Mouse (Mus musculus) heart, postnatal 14 days (tissue): ENCODE measurements around the gene Irf8. TPM values are rescaled to one million over a fixed set of nuclear protein-coding genes. Genes with fewer than 3 reads are reported as not detected.
A peak's percentile ranks its signal among the peaks of the same experiment; 100 is the strongest.

Experiments used
- DNase-seq, 2 experiments: peaks; one replicate each; pipeline ENCODE4 v3.0.0; 2021 to 2022
- intact Hi-C: fragments of 180-260 bp; cut with DNase I; formaldehyde crosslinking; loops from one replicate; pipeline ENCODE4 v1.15.1; 2025
- long read RNA-seq, 2 experiments: library from polyadenylated mRNA; stranded (forward); transcript quantifications; one replicate each; pipeline ENCODE4 v2.0.0; 2021
- total RNA-seq, 2 experiments: library from RNA; stranded (reverse); gene quantifications; 2 replicates each; pipeline ENCODE4 v1.2.3; 2021

Gene Irf8
- total RNA-seq = 1 to 10 TPM; 3.9 to 4.3 TPM
- long read RNA-seq, experiment 1, transcript Irf8-201 (9 exons, 2,847 nt) = major isoform, 11 of 17 reads
- long read RNA-seq, experiment 1, partial matches to known transcripts = 5 of 17 reads
- long read RNA-seq, experiment 1, other reads (novel, unspliced or antisense) = 1 of 17 reads
- long read RNA-seq, experiment 2, transcript Irf8-201 (9 exons, 2,847 nt) = major isoform, 5 of 5 reads
- long read RNA-seq, experiment 2, partial matches to known transcripts = 0 of 5 reads
- long read RNA-seq, experiment 2, other reads (novel, unspliced or antisense) = 0 of 5 reads

DNA sequence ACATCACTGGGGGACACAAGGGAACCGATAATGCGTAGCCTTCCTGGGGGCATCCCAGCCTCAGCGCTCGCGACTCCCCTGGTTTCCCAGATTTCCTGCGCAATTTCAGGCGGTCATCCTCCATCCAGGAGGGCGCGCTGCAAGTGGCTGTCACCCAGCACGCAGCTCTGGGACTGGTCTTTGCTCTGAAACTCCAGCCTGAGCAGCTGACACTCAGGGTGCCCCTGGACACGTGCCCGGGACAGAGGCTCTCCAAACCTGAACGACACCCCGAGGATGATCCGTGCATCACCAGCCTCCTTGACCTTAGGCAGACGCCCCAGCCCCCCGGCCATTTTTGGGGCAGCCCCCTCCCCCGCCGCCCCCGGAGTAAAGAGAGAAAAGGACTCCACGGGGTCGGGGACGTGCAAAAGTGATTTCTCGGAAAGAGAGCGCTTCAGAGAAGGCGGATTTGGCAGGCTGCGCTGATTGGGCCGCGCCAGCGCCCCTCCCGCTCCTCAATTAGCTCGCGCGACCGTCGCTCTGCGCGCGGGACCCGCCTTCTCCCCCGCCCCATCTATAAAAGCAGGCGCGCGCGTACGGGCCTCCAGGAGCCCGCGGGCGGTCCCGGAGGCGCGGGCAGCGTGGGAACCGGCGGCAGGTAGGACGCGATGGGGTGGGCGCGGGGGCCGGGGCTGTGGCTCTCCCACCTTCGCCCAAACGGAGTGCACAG, at the start of gene Irf8:
Gene Irf8, plus strand, starts transcription at position 589 of the 712 bp plus-strand sequence.
- peak; percentile 93 for DNase-seq
- intact Hi-C loops = loop anchor here (5.0 kb wide), 2 partner anchors 39 to 54 kb away; no protein-coding TSS in a partner anchor

DNA sequence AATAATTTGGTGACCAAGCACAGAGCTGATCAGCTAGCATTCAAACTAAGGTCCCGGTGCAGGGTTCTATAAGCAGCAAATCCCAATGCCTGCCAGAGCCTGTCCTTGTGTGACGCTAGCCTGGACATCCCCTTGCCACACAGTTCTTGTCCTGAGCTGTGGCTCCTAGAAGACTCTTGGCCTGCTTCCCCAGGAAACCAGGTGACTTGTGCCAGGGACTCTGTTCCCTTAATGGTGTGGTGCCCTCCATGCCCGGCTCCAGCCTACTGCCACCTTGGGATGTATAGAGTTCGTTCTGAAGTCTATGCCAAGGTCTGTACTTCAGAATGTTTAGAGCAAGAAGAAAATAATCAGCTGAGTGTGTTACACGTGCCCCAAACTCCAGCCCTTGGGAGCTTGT, 49.6 kb upstream of the Irf8 start:
- no peak for DNase-seq
- intact Hi-C loops = no loop called here

DNA sequence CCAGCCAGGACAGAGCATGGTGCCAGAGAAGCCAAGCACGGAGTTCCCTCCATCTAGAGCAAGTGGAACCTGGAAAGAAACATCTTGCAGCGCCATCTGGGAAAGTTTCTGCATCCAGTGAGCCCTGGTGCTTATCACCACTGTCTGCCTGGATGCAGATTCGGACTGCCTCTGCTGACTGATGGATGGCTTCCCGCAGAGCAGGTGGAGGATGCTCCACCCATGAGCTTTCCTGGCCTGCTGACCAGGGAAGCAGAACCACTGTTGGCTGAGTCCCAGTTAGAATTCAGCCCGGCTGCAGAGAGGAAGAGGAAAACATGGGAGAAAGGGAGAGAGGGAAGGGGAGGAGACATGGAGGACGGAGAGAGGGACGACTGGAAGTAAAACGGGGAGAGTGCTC, 48.4 kb upstream of the Irf8 start:
- intact Hi-C loops = no loop called here
- peak; percentile 58 to 61 for DNase-seq

DNA sequence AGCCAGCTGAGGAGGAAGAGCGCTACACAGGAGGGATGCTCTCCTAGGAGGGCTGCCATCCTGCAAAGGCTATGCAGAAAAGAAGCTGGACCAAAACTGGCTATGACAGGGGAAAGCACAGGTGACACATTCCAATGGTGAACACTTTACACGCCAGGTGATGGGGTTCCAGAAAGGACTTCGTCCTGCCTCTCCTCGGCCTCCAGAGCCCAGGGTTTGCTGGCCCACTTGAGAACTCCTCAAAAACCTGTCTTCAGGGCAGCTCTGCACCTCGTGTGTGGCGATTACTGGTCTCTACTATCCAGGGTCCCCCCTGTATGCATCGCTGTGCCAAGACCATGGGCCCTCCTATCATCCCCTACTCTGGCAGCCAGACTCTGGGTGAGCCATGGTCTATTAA, 47.6 kb upstream of the Irf8 start:
- intact Hi-C loops = no loop called here

GRCm38 (mm10) chr8:120692934-120693333, 43.2 kb upstream of the Irf8 start:
- intact Hi-C loops = no loop called here

More for the DNA sequence above, 47.6 kb upstream of the Irf8 start:
- DNase-seq = no peak

GRCm38 (mm10) chr8:120693861-120694493, 42.2 kb upstream of the Irf8 start:
- intact Hi-C loops = no loop called here
- no peak for DNase-seq

More at GRCm38 (mm10) chr8:120692934-120693333, 43.2 kb upstream of the Irf8 start:
- DNase-seq = no peak

GRCm38 (mm10) chr8:120696401-120697153, 39.6 kb upstream of the Irf8 start:
- peak; percentile 53 to 70 for DNase-seq

GRCm38 (mm10) chr8:120697154-120697978, 38.8 kb upstream of the Irf8 start:
- DNase-seq = peak; percentile 67 to 75

More at GRCm38 (mm10) chr8:120696401-120697153, 39.6 kb upstream of the Irf8 start:
- intact Hi-C loops = loop anchor here (5.0 kb wide), 1 partner anchor 41 kb away; the partner anchor contains the start of gene Irf8

DNA sequence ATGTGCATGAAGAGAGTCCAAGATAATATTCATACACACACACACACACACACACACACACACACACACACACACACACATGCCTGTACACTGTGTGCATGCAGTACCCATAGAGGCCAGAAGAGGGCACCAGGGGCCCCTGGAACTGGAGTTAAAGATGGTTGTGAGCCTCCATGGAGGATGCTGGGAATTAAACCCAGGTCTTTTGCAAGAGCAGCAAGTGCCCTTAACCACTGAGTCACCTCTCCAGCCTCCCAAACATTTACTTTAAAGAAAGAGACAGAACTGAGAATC, 38.2 kb upstream of the Irf8 start:
- DNase-seq = no peak
- intact Hi-C loops = loop anchor here (5.0 kb wide), 1 partner anchor 39 kb away; the partner anchor contains the start of gene Irf8

More at GRCm38 (mm10) chr8:120697154-120697978, 38.8 kb upstream of the Irf8 start:
- intact Hi-C loops = loop anchor here (5.0 kb wide), 1 partner anchor 40 kb away; the partner anchor contains the start of gene Irf8

DNA sequence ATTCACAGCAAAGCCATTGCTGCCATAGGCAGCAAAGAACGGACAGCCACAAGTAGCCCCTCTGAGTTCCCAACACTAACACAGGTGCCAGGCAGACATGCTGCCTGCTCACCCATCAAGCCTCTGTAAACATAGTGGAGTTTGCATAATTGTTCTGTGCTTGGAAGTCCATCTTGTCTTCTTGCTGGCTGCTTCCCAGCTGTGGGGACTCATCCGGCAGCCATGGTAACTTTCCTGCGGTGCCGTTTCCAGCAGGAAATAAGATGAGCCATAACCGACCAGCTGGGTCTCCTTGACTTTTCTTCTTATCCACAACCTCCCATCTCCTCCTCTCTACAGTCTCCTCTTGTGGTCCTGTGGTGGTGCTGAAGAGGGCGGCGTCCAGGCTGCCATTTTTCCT, 37.7 kb upstream of the Irf8 start:
- DNase-seq = no peak

GRCm38 (mm10) chr8:120699079-120699478, 37.1 kb upstream of the Irf8 start:
- intact Hi-C loops = loop anchor here (5.0 kb wide), 1 partner anchor 38 kb away; the partner anchor contains the start of gene Irf8

More for the DNA sequence above, 37.7 kb upstream of the Irf8 start:
- intact Hi-C loops = loop anchor here (5.0 kb wide), 1 partner anchor 39 kb away; the partner anchor contains the start of gene Irf8

GRCm38 (mm10) chr8:120699565-120699964, 36.6 kb upstream of the Irf8 start:
- no peak for DNase-seq
- intact Hi-C loops = loop anchor here (5.0 kb wide), 1 partner anchor 38 kb away; the partner anchor contains the start of gene Irf8

More at GRCm38 (mm10) chr8:120699079-120699478, 37.1 kb upstream of the Irf8 start:
- DNase-seq = no peak

- DNase-seq = no peak
- intact Hi-C loops = no loop called here
These were observed 36.1 kb upstream of the Irf8 start for GRCm38 (mm10) chr8:120700053-120700452.

GRCm38 (mm10) chr8:120701758-120702465, 34.2 kb upstream of the Irf8 start:
- intact Hi-C loops = no loop called here
- no peak for DNase-seq

GRCm38 (mm10) chr8:120704203-120704602, 32.0 kb upstream of the Irf8 start:
- intact Hi-C loops = no loop called here
- peak; percentile 46 to 58 for DNase-seq

DNA sequence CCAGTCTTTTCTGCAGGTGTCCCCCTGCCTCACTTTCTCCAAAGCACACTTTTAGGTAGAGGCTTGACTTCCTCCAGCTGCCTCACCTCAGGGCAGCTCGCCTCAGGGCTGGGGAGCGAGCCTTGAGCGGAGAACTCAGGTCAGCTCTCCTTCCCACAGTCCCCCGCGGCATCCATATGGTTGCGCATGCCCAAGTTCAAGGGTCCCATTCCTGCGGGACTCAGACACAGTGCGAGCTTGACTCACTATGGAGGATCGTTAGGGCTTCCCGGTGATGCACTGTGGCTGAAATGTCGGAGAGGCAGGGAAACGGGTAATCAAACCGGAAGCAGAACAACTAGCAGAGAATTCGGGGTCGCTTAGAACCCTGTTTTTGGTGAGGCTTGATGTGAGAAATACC, 31.0 kb upstream of the Irf8 start:
- intact Hi-C loops = no loop called here
- DNase-seq = no peak

DNA sequence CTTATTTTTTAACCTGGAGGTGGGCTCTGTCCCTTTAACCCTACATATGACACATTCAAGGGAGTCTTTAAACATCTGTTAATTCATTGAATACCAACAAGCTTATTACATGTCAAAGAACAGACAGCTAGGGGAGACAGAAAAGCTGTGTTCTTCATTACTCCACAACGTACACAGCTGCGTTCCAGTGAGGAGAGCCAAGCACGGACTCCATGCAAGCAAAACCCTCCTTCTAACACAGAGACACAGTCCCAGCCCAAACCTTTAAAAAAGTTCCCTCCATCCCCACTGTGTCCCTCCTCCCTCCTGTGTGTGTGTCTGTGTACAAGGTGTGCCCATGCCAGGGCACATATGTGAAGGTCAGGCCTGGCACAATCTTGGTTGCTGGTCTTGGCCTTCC, 30.0 kb upstream of the Irf8 start:
- DNase-seq = no peak
- intact Hi-C loops = no loop called here

DNA sequence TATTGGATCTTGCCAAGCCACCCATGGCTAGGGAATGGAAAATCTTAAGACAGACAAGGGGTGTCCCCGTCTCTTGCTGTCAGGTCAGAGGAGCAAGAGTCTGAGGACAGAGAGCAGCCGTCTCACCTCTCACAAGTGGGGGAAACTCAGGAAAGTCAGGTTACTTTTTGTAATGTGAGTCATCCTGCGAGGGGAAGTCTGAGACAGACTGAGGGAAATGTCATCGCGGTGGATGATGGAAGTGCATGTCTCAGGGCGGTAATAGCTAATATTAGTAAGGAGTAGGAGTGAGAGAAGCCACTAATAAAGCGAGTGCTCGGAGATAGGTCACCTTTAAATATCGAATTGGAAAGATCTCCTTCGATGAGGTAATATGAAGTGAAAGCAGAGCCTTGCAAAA, 27.0 kb upstream of the Irf8 start:
- intact Hi-C loops = no loop called here
- DNase-seq = no peak

GRCm38 (mm10) chr8:120715200-120715599, 21.0 kb upstream of the Irf8 start:
- DNase-seq = no peak
- intact Hi-C loops = no loop called here
